Mouse (Mus musculus) forebrain, postnatal 0 days (tissue): ENCODE data around the gene Dmwd. TPM values are rescaled to one million over a fixed set of nuclear protein-coding genes. Genes with fewer than 3 reads are reported as not detected.

ENCODE experiments used
- ATAC-seq: fragments of 200-750 bp; cut with Nextera tagmentation; 2 replicates; pipeline ENCODE4 v1.8.0; 2017; ENCODE audit warnings: mild to moderate bottlenecking, moderate library complexity
- DNase-seq: peaks from one replicate; pipeline ENCODE4 v3.0.0-alpha.2; 2015
- H3K27ac ChIP-seq: fragments of 300-500 bp; sonication (generic); 2 replicates; pipeline ENCODE4 v1.5.1; 2014; ENCODE audit warnings: low read depth, mild to moderate bottlenecking, antibody characterized with exemption, low read length, moderate library complexity, mixed read lengths
- H3K27me3 ChIP-seq: fragments of 300-500 bp; sonication (generic); 2 replicates; pipeline ENCODE4 v1.6.1; 2014; ENCODE audit warnings: mild to moderate bottlenecking, low read length, mixed read lengths; ENCODE audit not compliant: insufficient read depth
- H3K36me3 ChIP-seq: fragments of 300-500 bp; sonication (generic); 2 replicates; pipeline ENCODE4 v1.6.1; 2014; ENCODE audit warnings: mild to moderate bottlenecking, moderate library complexity; ENCODE audit not compliant: insufficient read depth
- H3K4me1 ChIP-seq: fragments of 300-500 bp; sonication (generic); 2 replicates; pipeline ENCODE4 v1.6.1; 2014; ENCODE audit warnings: antibody characterized with exemption; ENCODE audit not compliant: insufficient read depth
- H3K4me2 ChIP-seq: fragments of 300-500 bp; sonication (generic); 2 replicates; pipeline ENCODE4 v1.6.1; 2014; ENCODE audit warnings: low read depth, mild to moderate bottlenecking, moderate library complexity
- H3K4me3 ChIP-seq: fragments of 300-500 bp; sonication (generic); 2 replicates; pipeline ENCODE4 v1.5.1; 2014; ENCODE audit warnings: low read depth, low read length, mixed read lengths
- H3K9ac ChIP-seq: fragments of 300-500 bp; sonication (generic); 2 replicates; pipeline ENCODE4 v1.6.1; 2014; ENCODE audit warnings: mild to moderate bottlenecking
- H3K9me3 ChIP-seq: fragments of 300-500 bp; sonication (generic); 2 replicates; pipeline ENCODE4 v1.6.1; 2016; ENCODE audit warnings: low read length
- CTCF ChIP-seq: sonication (generic); IDR thresholded peaks from 2 replicates; pipeline ENCODE4 v1.5.1; 2016; ENCODE audit warnings: antibody characterized with exemption, control low read depth, low read depth
- WGBS: fragments of 180-500 bp; shearing (Covaris S2); extraction: QIAGEN DNeasy Blood & Tissue Kit; methylation state at CpG from one replicate; pipeline ENCODE4 v1.1.7; 2014; 5-methylcytosine and 5-hydroxymethylcytosine counted together
- polyA plus RNA-seq: library from polyadenylated mRNA; unstranded; fragments of >200 nt; fragmentation: Nextera tagmentation; extraction: Ambion mirVana; gene quantifications from 2 replicates; pipeline ENCODE4 v1.2.1, GENCODE M21; 2015
- total RNA-seq: library from RNA; depleted of rRNA; stranded (reverse); fragments of >200 nt; gene quantifications from 2 replicates; pipeline ENCODE4 v1.2.3, GENCODE M21; 2014

Gene Dmwd
- total and polyA plus RNA-seq, 2 experiments from 2014 or later = 43.8 to 122 TPM

DNA sequence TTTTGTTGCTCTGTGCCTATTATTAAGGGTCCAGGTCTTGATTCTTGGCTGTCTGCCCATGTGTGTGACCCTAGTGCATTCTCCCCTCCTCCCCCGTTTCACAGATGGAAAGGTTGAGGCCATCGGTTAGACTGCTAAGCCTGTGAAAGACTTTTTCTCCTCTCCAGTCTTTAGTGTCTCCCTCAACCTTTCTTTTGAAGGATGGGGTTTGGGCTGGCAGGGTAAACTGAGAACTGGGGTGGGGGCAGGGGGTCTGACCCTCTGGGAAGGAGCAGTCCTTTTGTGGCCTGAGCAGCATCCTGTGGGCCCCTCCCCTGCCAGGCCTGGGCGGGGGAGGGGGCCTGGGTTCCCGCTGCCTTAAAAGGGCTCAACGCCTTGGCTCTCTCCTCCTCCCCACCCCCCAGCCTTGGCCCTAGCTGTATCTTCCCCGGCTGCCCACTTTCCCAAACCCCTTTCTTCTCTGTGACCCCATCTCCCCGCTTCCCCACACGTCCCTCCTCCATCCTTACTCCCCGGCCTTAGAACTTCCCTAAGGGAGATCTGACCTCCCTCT is 9.0 kb downstream of the Dmwd start:
- H3K27me3 ChIP-seq = no peaks in the 10 kb centered on the region
- ATAC-seq = no peak
- DNase-seq = no peak
- no peaks in the 10 kb centered on the region for H3K4me1 ChIP-seq
- 28% methylated on average over 9 of the region's 9 CpGs for WGBS
- H3K9me3 ChIP-seq = no peaks in the 10 kb centered on the region
- H3K4me2 ChIP-seq = no peak overlapping the region
- no peak overlapping the region for H3K9ac ChIP-seq
- no peak for TF ChIP-seq CTCF
- H3K36me3 ChIP-seq = peaks cover 61% of the 10 kb centered on the region
- H3K4me3 ChIP-seq = no peak overlapping the region
- no peak overlapping the region for H3K27ac ChIP-seq

DNA sequence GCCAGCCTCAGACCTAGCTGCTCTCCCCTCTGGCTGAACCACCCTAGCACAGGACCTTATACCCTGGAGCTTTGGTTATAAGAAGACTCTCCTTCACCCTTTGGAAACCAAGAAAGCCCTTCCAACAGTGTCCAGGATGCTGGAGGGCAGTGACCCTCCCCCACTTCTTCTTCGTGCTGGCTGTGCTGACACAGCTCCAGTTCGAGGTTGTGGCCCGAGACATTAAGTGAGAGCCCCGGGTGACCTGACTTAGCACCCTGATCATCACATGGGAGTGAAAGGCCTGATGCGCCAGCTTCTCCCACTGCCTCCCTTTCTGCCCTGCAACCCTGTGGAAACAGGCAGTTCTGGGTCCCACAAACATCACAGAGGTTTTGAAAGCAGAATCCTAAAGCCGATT is 9.5 kb downstream of the Dmwd start:
- no peak overlapping the region for H3K9ac ChIP-seq
- H3K27me3 ChIP-seq = no peaks in the 10 kb centered on the region
- no peak overlapping the region for H3K27ac ChIP-seq
- H3K9me3 ChIP-seq = no peaks in the 10 kb centered on the region
- no peak overlapping the region for H3K4me3 ChIP-seq
- H3K4me2 ChIP-seq = no peak overlapping the region
- no peak for TF ChIP-seq CTCF
- H3K36me3 ChIP-seq = peaks cover 60% of the 10 kb centered on the region
- no peak for DNase-seq
- WGBS = 12% methylated on average over 6 of the region's 6 CpGs
- no peaks in the 10 kb centered on the region for H3K4me1 ChIP-seq
- no peak for ATAC-seq

DNA sequence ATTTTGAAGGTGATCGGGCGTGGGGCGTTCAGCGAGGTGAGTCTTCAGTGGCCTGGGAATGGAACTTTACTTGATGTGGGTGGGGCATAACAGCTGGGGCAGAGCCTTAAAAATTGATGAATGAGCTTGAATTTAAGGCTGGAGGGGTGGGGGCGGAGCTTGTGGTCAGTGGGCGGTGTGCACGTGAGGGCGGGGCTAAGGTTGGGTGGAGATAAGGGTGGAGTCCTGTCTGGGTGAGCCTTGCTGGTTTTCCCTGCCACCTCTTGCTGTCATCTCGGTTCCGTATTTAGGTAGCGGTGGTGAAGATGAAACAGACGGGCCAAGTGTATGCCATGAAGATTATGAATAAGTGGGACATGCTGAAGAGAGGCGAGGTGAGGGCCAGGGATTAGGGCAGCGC is 10.0 kb downstream of the Dmwd start:
- no peak overlapping the region for H3K27ac ChIP-seq
- H3K4me1 ChIP-seq = no peaks in the 10 kb centered on the region
- H3K4me3 ChIP-seq = no peak overlapping the region
- 24% methylated on average over 14 of the region's 14 CpGs for WGBS
- no peak overlapping the region for H3K9ac ChIP-seq
- ATAC-seq (no peak), DNase-seq (no peak)
- no peak for TF ChIP-seq CTCF
- H3K27me3 ChIP-seq = no peaks in the 10 kb centered on the region
- peaks cover 60% of the 10 kb centered on the region for H3K36me3 ChIP-seq
- H3K4me2 ChIP-seq = no peak overlapping the region
- no peaks in the 10 kb centered on the region for H3K9me3 ChIP-seq

DNA sequence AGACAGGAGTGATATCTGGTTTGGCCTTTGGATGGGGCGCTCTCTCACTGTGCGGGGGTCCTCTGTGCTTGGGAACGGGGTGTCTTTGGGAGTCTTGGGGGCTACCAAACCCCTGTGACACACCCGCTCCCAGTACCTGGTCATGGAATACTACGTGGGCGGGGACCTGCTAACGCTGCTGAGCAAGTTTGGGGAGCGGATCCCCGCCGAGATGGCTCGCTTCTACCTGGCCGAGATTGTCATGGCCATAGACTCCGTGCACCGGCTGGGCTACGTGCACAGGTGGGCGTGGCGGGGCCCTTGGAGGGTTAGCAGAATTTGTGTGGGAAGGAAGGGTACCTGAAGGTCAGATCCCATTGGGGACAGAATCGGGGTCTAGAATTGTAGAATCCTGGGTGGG is 10.7 kb downstream of the Dmwd start:
- no peak overlapping the region for H3K27ac ChIP-seq
- H3K9ac ChIP-seq = no peak overlapping the region
- H3K4me1 ChIP-seq = no peaks in the 10 kb centered on the region
- DNase-seq (no peak), ATAC-seq (no peak)
- H3K27me3 ChIP-seq = no peaks in the 10 kb centered on the region
- H3K36me3 ChIP-seq = peaks cover 57% of the 10 kb centered on the region
- no peak for TF ChIP-seq CTCF
- no peaks in the 10 kb centered on the region for H3K9me3 ChIP-seq
- 65% methylated on average over 18 of the region's 18 CpGs for WGBS
- no peak overlapping the region for H3K4me2 ChIP-seq
- no peak overlapping the region for H3K4me3 ChIP-seq

DNA sequence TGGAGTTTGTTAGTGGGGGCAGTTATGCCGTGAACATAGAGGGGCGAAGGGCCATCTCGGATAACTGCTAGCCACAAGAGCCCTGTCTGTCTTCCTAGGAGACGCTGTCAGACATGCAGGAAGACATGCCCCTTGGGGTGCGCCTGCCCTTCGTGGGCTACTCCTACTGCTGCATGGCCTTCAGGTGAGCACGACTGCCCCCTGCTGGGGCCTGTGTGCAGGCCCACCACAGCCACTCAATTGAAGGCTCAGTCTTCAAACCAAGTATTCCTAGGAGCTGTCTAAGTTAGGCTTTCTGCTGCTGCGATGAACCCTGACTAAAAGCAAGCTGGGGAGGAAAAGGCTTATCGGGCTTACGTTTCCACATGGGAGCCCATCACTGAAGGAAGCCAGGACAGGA is 12.8 kb downstream of the Dmwd start:
- WGBS = 41% methylated on average over 10 of the region's 10 CpGs
- Histone ChIP-seq H3K27me3 (no peaks in the 10 kb centered on the region), H3K4me1 (peaks cover 8% of the 10 kb centered on the region; the same call in 1 of the 2 replicates), H3K4me3 (no peak overlapping the region), H3K9ac (no peak overlapping the region), H3K36me3 (peaks cover 44% of the 10 kb centered on the region), H3K27ac (no peak overlapping the region), H3K4me2 (no peak overlapping the region), H3K9me3 (no peaks in the 10 kb centered on the region)
- no peak for ATAC-seq
- peak; percentile 62 for DNase-seq
- TF ChIP-seq CTCF = peak; percentile 75

DNA sequence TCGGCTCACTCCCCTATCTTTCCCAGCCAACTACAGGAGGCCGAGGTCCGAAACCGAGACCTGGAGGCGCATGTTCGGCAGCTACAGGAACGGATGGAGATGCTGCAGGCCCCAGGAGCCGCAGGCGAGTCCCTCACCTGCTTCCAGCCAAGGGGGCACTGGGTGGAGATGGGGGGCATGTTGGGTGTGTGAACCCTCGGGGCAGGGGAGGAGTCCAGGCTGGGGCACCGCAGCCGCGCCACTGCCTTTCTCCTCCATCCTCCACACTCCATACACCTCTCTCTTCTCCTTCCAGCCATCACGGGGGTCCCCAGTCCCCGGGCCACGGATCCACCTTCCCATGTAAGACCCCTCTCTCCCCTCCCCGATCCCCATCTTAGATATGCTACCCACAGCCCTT is 15.9 kb downstream of the Dmwd start:
- ATAC-seq = no peak
- H3K9me3 ChIP-seq = no peaks in the 10 kb centered on the region
- H3K4me1 ChIP-seq = peaks cover 11% of the 10 kb centered on the region
- WGBS = 54% methylated on average over 17 of the region's 17 CpGs
- TF ChIP-seq CTCF = no peak
- no peak overlapping the region for H3K27ac ChIP-seq
- H3K36me3 ChIP-seq = peaks cover 41% of the 10 kb centered on the region
- no peak overlapping the region for H3K4me3 ChIP-seq
- H3K27me3 ChIP-seq = no peaks in the 10 kb centered on the region; the same call in 1 of the 2 replicates
- DNase-seq = no peak
- H3K9ac ChIP-seq = no peak overlapping the region
- H3K4me2 ChIP-seq = no peak overlapping the region

DNA sequence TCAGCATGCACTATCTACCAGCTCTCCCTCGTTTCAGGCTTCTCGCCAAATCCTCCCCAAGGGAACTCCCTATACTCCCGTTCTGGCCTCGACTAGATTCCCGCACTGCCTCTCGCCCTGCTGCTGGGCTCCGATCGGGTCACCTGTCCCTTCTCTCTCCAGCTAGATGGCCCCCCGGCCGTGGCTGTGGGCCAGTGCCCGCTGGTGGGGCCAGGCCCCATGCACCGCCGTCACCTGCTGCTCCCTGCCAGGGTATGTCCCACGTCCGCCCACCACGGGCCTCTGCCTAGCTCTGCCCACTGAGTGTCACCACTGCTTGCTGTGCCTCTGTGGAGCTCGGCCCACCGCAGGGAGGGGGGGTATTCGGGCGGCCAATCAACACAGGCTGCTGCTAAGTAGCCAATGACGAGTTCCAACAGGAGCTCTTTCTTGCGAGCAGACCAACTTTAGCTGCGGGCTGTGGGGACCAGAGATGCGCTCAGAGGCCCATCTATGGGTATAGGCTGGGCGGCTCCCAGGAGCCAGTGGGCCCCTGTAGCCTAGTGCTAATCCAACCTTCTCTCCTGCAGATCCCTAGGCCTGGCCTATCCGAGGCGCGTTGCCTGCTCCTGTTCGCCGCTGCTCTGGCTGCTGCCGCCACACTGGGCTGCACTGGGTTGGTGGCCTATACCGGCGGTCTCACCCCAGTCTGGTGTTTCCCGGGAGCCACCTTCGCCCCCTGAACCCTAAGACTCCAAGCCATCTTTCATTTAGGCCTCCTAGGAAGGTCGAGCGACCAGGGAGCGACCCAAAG is 16.6 kb downstream of the Dmwd start:
- H3K9ac ChIP-seq = no peak overlapping the region
- no peak overlapping the region for H3K4me3 ChIP-seq
- TF ChIP-seq CTCF = no peak

More for the DNA sequence above, 16.6 kb downstream of the Dmwd start:
- H3K36me3 ChIP-seq = peaks cover 35% of the 10 kb centered on the region
- H3K27ac ChIP-seq = no peak overlapping the region
- no peaks in the 10 kb centered on the region for H3K9me3 ChIP-seq
- no peaks in the 10 kb centered on the region; the same call in 1 of the 2 replicates for H3K27me3 ChIP-seq
- peak; percentile 61 for DNase-seq
- 10% methylated on average over 38 of the region's 38 CpGs for WGBS
- peaks cover 11% of the 10 kb centered on the region for H3K4me1 ChIP-seq
- H3K4me2 ChIP-seq = peak overlapping the region; percentile 98
- ATAC-seq = peak; percentile 55
